Mouse (Mus musculus): ENCODE data around the gene Stard10. TPM values are rescaled to one million over a fixed set of nuclear protein-coding genes. Genes with fewer than 3 reads are reported as not detected.
A peak's percentile ranks its signal among the peaks of the same experiment; 100 is the strongest.

The Stard10 gene
- polyA plus RNA-seq, 1 experiment from 2014 or later = 7.0 TPM

DNA sequence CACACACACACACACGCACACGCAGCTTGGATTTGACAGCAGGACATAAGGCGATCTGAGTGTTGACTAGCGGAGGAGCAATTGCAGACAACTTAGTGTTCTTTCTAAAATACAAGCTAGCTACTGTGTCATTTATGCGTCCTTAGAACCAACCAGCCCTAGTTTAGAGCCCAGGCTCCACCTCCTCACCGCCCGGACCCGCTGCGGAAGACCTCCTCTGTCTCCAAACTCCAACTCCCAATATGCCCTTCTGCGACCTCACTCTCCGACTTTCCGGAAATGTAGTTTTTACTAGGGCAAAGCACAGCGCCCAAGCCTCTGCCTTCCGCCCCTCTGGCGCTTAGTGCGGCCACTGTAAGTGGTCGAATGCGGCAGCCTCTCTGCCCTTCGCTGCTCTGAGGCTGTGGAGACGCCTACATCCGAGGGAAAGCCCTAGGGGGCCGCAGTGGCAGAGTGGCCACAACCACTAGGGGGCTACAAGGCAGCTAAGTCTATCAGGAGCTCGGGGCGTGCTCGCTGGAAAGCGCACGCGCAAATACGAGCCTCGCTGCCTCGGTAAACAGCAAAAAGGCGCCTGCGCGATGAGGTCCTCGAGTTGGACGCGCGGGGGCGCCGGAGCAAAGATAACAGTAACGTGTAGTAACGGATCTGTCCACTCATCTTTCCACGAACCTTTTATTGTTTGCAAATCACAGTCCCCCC, 6.4 kb upstream of the Stard10 start:
- Histone ChIP-seq H3K36me3 (ENCODE audit: control insufficient read depth, insufficient read depth, low read length) (no peaks in the 10 kb centered on the region), H3K9ac (ENCODE audit: low read length) (peak overlapping the region; percentile 71), H3K27ac (ENCODE audit: low read depth, low read length) (peak overlapping the region; percentile 79; the same call in 1 of the 2 replicates), H3K9me3 (ENCODE audit: control insufficient read depth, low read length) (no peaks in the 10 kb centered on the region), H3K27me3 (ENCODE audit: control insufficient read depth, insufficient read depth, low read length) (no peaks in the 10 kb centered on the region), H3K4me2 (ENCODE audit: low read depth) (peak overlapping the region; percentile 56), H3K4me1 (ENCODE audit: control insufficient read depth, insufficient read depth, low read length) (no peaks in the 10 kb centered on the region), H3K4me3 (ENCODE audit: low read depth, low read length) (peak overlapping the region; percentile 47)
- ATAC-seq (ENCODE audit: insufficient read depth, low FRiP score, low TSS enrichment) (peak; percentile 92), DNase-seq (ENCODE audit: low spot score) (peak; percentile 99)
- WGBS = 1% methylated on average over 43 of the region's 43 CpGs

DNA sequence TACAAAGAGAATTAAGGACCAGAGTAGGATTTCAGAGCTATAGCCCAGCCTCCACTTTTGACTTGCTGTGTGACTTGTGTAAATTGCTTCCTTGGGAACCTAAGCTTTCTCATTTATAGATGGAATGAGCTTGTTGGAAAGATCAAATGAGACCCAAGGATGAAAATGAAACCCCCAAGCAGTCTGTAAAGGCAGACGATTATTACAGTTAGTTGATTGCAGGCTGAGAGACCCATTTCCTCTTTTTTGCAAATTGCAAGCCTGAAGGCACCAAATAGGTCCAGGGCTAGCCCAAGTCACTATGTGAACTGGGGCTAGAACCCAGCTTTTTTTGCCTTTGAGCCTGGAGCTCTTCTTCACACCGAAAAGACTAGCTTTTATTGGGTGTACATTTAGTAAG, 5.8 kb upstream of the Stard10 start:
- Histone ChIP-seq H3K27ac (ENCODE audit: low read depth, low read length) (no peak overlapping the region), H3K4me3 (ENCODE audit: low read depth, low read length) (no peak overlapping the region), H3K36me3 (ENCODE audit: control insufficient read depth, insufficient read depth, low read length) (no peaks in the 10 kb centered on the region), H3K9me3 (ENCODE audit: control insufficient read depth, low read length) (no peaks in the 10 kb centered on the region), H3K27me3 (ENCODE audit: control insufficient read depth, insufficient read depth, low read length) (no peaks in the 10 kb centered on the region), H3K4me1 (ENCODE audit: control insufficient read depth, insufficient read depth, low read length) (no peaks in the 10 kb centered on the region), H3K4me2 (ENCODE audit: low read depth) (peak overlapping the region; percentile 56), H3K9ac (ENCODE audit: low read length) (peak overlapping the region; percentile 71)
- DNase-seq (ENCODE audit: low spot score) = no peak
- ATAC-seq (ENCODE audit: insufficient read depth, low FRiP score, low TSS enrichment) = no peak
- 43% methylated on average over 2 of the region's 2 CpGs for WGBS

DNA sequence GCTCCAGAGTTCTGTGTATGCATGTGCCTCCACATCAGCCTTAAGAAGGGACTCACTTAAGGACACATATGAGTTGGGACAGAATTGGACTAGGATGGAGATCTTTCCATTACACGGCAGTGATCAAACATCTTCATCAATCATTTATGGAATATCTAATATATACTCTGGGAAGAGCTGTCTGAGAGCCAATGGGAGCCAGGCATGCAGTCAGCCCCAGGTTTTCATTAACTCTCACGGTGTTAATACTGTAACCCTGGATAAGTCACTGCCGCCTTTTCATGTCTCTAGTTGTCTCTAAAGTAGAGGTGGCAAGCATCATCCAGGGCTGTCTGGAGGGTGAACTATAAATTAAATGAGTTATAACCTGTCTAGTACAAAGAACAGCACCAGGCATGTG, 3.9 kb upstream of the Stard10 start:
- no peak overlapping the region for H3K4me3 ChIP-seq (ENCODE audit: low read depth, low read length)
- H3K9me3 ChIP-seq (ENCODE audit: control insufficient read depth, low read length) = no peaks in the 10 kb centered on the region
- no peak overlapping the region for H3K9ac ChIP-seq (ENCODE audit: low read length)
- no peak overlapping the region for H3K4me2 ChIP-seq (ENCODE audit: low read depth)
- no peaks in the 10 kb centered on the region for H3K36me3 ChIP-seq (ENCODE audit: control insufficient read depth, insufficient read depth, low read length)
- no peaks in the 10 kb centered on the region for H3K4me1 ChIP-seq (ENCODE audit: control insufficient read depth, insufficient read depth, low read length)
- 76% methylated on average over 3 of the region's 3 CpGs for WGBS
- ATAC-seq (ENCODE audit: insufficient read depth, low FRiP score, low TSS enrichment) (no peak), DNase-seq (ENCODE audit: low spot score) (no peak)
- no peak overlapping the region for H3K27ac ChIP-seq (ENCODE audit: low read depth, low read length)
- no peaks in the 10 kb centered on the region for H3K27me3 ChIP-seq (ENCODE audit: control insufficient read depth, insufficient read depth, low read length)

DNA sequence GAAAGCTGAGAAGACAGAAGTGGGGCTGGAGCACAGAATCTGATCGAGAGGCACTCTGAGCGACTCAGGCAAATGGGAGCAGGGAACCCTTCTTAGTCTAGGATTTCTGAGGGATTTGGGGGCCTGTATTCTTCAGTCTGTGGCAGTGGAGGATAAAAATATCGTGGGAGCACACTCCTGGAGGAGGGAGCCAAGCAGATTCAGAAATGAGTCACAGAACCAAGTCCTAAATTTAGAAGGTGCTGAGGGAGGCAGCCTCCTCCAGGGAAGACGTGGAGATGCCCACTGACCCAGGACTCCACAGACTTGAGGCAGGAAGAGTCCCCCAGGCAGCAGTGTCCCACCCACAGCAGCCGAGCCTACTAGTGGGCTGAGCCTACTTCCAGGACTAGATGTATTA, 2.5 kb upstream of the Stard10 start:
- Histone ChIP-seq H3K9ac (ENCODE audit: low read length) (no peak overlapping the region), H3K27ac (ENCODE audit: low read depth, low read length) (no peak overlapping the region), H3K4me3 (ENCODE audit: low read depth, low read length) (no peak overlapping the region), H3K4me2 (ENCODE audit: low read depth) (no peak overlapping the region), H3K36me3 (ENCODE audit: control insufficient read depth, insufficient read depth, low read length) (no peaks in the 10 kb centered on the region), H3K27me3 (ENCODE audit: control insufficient read depth, insufficient read depth, low read length) (no peaks in the 10 kb centered on the region), H3K9me3 (ENCODE audit: control insufficient read depth, low read length) (no peaks in the 10 kb centered on the region), H3K4me1 (ENCODE audit: control insufficient read depth, insufficient read depth, low read length) (no peaks in the 10 kb centered on the region)
- WGBS = 77% methylated on average over 5 of the region's 5 CpGs
- ATAC-seq (ENCODE audit: insufficient read depth, low FRiP score, low TSS enrichment) = no peak
- DNase-seq (ENCODE audit: low spot score) = no peak

DNA sequence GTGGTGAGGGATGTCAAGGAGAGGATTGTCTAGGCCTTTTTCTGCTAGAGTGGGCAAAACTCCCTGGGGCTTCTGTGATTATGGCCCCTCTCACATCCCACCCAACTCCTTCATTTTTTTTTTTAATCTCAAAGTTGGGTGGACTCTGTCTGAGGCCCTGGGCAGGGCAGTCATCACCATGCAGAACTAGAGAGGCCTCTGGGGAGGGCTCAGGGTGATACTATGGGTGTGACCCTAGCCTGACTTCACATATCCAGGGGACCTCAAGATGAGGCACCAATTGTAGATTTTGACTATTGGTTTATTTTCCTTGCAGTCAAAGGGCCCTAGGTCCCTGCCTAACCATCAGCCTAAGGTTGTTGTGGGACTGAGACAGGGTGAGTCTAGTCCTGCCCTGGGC, 1.2 kb upstream of the Stard10 start:
- no peaks in the 10 kb centered on the region for H3K9me3 ChIP-seq (ENCODE audit: control insufficient read depth, low read length)
- ATAC-seq (ENCODE audit: insufficient read depth, low FRiP score, low TSS enrichment) (no peak), DNase-seq (ENCODE audit: low spot score) (no peak)

DNA sequence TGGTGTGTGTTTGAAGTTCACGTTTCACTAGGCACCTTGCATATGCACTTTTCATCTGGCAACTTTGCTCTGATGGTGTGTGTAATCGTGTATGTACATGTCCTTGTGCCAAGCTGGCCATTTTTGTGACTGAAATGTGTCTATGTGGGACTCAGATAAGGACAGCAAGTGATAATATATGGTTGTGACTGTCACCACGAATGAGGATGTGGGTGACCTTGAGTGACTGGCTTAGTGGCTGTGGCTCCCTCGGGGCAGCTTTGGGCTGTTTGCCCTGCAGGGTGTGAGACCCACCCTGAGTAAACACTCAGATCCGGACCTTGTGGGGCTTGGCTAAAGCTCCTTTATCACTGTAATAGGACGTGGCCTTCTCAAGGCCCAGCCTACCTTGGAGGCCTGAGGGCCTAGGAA, 290 bp upstream of the Stard10 start:
- H3K4me1 ChIP-seq (ENCODE audit: control insufficient read depth, insufficient read depth, low read length) = peaks cover 4% of the 10 kb centered on the region; the same call in 1 of the 2 replicates
- peaks cover 9% of the 10 kb centered on the region; the same call in 1 of the 2 replicates for H3K27me3 ChIP-seq (ENCODE audit: control insufficient read depth, insufficient read depth, low read length)
- ATAC-seq (ENCODE audit: insufficient read depth, low FRiP score, low TSS enrichment) (no peak), DNase-seq (ENCODE audit: low spot score) (no peak)
- H3K9me3 ChIP-seq (ENCODE audit: control insufficient read depth, low read length) = no peaks in the 10 kb centered on the region
- no peak overlapping the region for H3K27ac ChIP-seq (ENCODE audit: low read depth, low read length)
- no peak overlapping the region for H3K4me3 ChIP-seq (ENCODE audit: low read depth, low read length)
- no peak overlapping the region for H3K9ac ChIP-seq (ENCODE audit: low read length)
- no peaks in the 10 kb centered on the region for H3K36me3 ChIP-seq (ENCODE audit: control insufficient read depth, insufficient read depth, low read length)
- H3K4me2 ChIP-seq (ENCODE audit: low read depth) = no peak overlapping the region
- 66% methylated on average over 6 of the region's 6 CpGs for WGBS

More for the DNA sequence above, 1.2 kb upstream of the Stard10 start:
- H3K27me3 ChIP-seq (ENCODE audit: control insufficient read depth, insufficient read depth, low read length) = peaks cover 5% of the 10 kb centered on the region; the same call in 1 of the 2 replicates
- no peak overlapping the region for H3K4me2 ChIP-seq (ENCODE audit: low read depth)
- 0 out of 2 replicates have a peak, but pooled peaks cover 2% of the 10 kb centered on the region for H3K4me1 ChIP-seq (ENCODE audit: control insufficient read depth, insufficient read depth, low read length)
- no peak overlapping the region for H3K9ac ChIP-seq (ENCODE audit: low read length)
- no peaks in the 10 kb centered on the region for H3K36me3 ChIP-seq (ENCODE audit: control insufficient read depth, insufficient read depth, low read length)
- H3K4me3 ChIP-seq (ENCODE audit: low read depth, low read length) = no peak overlapping the region
- H3K27ac ChIP-seq (ENCODE audit: low read depth, low read length) = no peak overlapping the region

DNA sequence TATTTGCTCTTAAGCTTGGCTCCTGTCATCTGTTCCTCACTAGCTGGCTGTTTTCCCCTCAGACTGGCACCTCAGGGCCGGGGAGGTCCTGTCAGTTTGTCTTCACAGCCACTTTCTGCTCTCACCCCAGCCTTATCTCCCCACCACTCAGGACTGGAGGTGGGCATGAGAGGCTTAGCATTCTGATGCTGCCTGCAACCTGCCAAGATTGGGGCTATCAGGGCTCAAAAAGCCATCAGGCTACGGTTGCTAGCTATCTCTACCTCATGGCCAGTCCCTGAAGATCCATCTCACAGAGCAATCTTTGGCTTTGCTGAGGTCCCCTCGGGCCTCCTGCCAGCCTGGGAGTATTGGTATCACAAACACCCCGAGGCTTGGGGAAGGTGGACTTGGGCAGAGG, 2.0 kb downstream of the Stard10 start:
- H3K27ac ChIP-seq (ENCODE audit: low read depth, low read length) = no peak overlapping the region
- WGBS = 68% methylated on average over 4 of the region's 4 CpGs
- H3K9ac ChIP-seq (ENCODE audit: low read length) = no peak overlapping the region
- no peak for DNase-seq (ENCODE audit: low spot score)
- no peak overlapping the region for H3K4me3 ChIP-seq (ENCODE audit: low read depth, low read length)
- peaks cover 4% of the 10 kb centered on the region; the same call in 1 of the 2 replicates for H3K4me1 ChIP-seq (ENCODE audit: control insufficient read depth, insufficient read depth, low read length)
- H3K9me3 ChIP-seq (ENCODE audit: control insufficient read depth, low read length) = no peaks in the 10 kb centered on the region
- H3K27me3 ChIP-seq (ENCODE audit: control insufficient read depth, insufficient read depth, low read length) = peaks cover 12% of the 10 kb centered on the region; the same call in 1 of the 2 replicates
- no peak for ATAC-seq (ENCODE audit: insufficient read depth, low FRiP score, low TSS enrichment)
- no peaks in the 10 kb centered on the region for H3K36me3 ChIP-seq (ENCODE audit: control insufficient read depth, insufficient read depth, low read length)
- no peak overlapping the region for H3K4me2 ChIP-seq (ENCODE audit: low read depth)

DNA sequence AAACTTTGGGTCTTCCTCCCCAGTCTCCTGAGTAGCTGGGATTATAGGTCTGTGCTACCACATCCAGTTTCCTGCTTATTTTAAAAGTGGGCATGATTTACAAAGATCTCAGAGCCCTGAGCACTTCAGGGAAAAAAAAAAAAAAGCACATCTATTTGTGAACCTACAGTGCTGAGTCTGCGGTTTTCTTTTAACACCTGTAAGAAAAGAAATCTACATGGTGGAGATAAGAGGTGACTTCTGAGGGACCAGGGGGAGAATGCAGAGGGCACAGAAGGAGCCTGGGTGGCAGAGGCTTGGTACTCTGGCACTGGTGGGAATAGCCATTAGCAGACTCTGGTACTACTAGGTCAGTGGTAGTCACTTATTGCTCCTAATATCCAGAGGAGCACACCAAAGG, 2.9 kb downstream of the Stard10 start:
- DNase-seq (ENCODE audit: low spot score) (no peak), ATAC-seq (ENCODE audit: insufficient read depth, low FRiP score, low TSS enrichment) (no peak)
- H3K36me3 ChIP-seq (ENCODE audit: control insufficient read depth, insufficient read depth, low read length) = no peaks in the 10 kb centered on the region
- H3K27ac ChIP-seq (ENCODE audit: low read depth, low read length) = no peak overlapping the region
- H3K4me3 ChIP-seq (ENCODE audit: low read depth, low read length) = no peak overlapping the region
- 93% methylated on average over 1 of the region's 1 CpGs for WGBS
- H3K4me2 ChIP-seq (ENCODE audit: low read depth) = no peak overlapping the region
- H3K27me3 ChIP-seq (ENCODE audit: control insufficient read depth, insufficient read depth, low read length) = peaks cover 12% of the 10 kb centered on the region; the same call in 1 of the 2 replicates
- no peak overlapping the region for H3K9ac ChIP-seq (ENCODE audit: low read length)
- H3K9me3 ChIP-seq (ENCODE audit: control insufficient read depth, low read length) = no peaks in the 10 kb centered on the region
- H3K4me1 ChIP-seq (ENCODE audit: control insufficient read depth, insufficient read depth, low read length) = peaks cover 4% of the 10 kb centered on the region; the same call in 1 of the 2 replicates
